Mouse (Mus musculus): ENCODE data around the gene Pmel. TPM values are rescaled to one million over a fixed set of nuclear protein-coding genes. Genes with fewer than 3 reads are reported as not detected.

Pmel gene
- polyA plus RNA-seq, 1 experiment from 2014 or later: 2.0 TPM

DNA sequence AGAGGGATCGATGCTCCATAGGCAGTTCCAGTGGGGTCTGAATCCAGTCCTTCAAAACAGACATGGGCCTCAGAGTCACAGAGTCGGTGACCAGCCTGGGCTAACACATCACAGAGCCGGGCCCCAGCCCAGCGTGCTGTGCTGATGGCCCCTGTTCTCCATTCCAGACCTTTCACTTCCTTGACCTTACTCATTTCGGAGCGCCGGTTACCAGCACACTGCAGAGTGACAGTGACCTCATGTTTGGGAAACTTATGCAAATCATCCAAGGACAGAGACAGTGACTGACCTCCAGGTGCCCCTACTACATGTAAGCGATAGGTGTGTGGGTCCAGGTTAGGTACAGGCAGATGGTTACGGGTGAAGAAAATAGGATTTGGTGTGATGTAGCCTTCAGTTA is 32.8 kb upstream of the Pmel start:
- no peak for DNase-seq (ENCODE audit: low spot score)
- no peak for ATAC-seq (ENCODE audit: low FRiP score, low TSS enrichment)

GRCm38 (mm10) chr10:128673763-128674468 is 30.1 kb upstream of the Pmel start, which contains the start of gene Suox:
TSS of gene Suox (minus strand) at chr10:128674073.
- peak; percentile 89 for DNase-seq (ENCODE audit: low spot score)
- Histone ChIP-seq H3K27ac (replicated peaks) (peak within 1 kb of the TSS; percentile 80), H3K9me3 (ENCODE audit: control insufficient read depth, low read length) (no peaks in the 10 kb centered on the region), H3K4me1 (replicated peaks; ENCODE audit: control insufficient read depth, insufficient read depth) (no peaks in the 10 kb centered on the region), H3K4me3 (ENCODE audit: low read depth, low read length) (peak within 1 kb of the TSS; percentile 67), H3K9ac (ENCODE audit: low read length) (peak within 1 kb of the TSS; percentile 69), H3K27me3 (ENCODE audit: control insufficient read depth, insufficient read depth, low read length) (no peaks in the 10 kb centered on the region), H3K4me2 (replicated peaks; ENCODE audit: low read depth) (peak within 1 kb of the TSS; percentile 83), H3K36me3 (ENCODE audit: control insufficient read depth, insufficient read depth, low read length) (no peaks in the 10 kb centered on the region)
- peak; percentile 88 for ATAC-seq (ENCODE audit: low FRiP score, low TSS enrichment)
- TF ChIP-seq CTCF (IDR thresholded peaks at IDR 0.05; ENCODE audit: low read depth): no peak
- TF ChIP-seq EP300 (optimal IDR thresholded peaks at IDR 0.05): no peak
- under 1% methylated on average over 51 of the region's 60 CpGs for WGBS

More for the DNA sequence above, 32.8 kb upstream of the Pmel start:
- no peak for TF ChIP-seq CTCF (IDR thresholded peaks at IDR 0.05; ENCODE audit: low read depth)
- no peak for TF ChIP-seq EP300 (optimal IDR thresholded peaks at IDR 0.05)
- Histone ChIP-seq H3K4me1 (replicated peaks; ENCODE audit: control insufficient read depth, insufficient read depth) (no peaks in the 10 kb centered on the region), H3K9ac (ENCODE audit: low read length) (no peak overlapping the region), H3K4me3 (ENCODE audit: low read depth, low read length) (no peak overlapping the region), H3K27ac (replicated peaks) (no peak overlapping the region), H3K27me3 (ENCODE audit: control insufficient read depth, insufficient read depth, low read length) (no peaks in the 10 kb centered on the region), H3K36me3 (ENCODE audit: control insufficient read depth, insufficient read depth, low read length) (no peaks in the 10 kb centered on the region), H3K9me3 (ENCODE audit: control insufficient read depth, low read length) (no peaks in the 10 kb centered on the region), H3K4me2 (replicated peaks; ENCODE audit: low read depth) (no peak overlapping the region)
- 91% methylated on average over 9 of the region's 9 CpGs for WGBS

DNA sequence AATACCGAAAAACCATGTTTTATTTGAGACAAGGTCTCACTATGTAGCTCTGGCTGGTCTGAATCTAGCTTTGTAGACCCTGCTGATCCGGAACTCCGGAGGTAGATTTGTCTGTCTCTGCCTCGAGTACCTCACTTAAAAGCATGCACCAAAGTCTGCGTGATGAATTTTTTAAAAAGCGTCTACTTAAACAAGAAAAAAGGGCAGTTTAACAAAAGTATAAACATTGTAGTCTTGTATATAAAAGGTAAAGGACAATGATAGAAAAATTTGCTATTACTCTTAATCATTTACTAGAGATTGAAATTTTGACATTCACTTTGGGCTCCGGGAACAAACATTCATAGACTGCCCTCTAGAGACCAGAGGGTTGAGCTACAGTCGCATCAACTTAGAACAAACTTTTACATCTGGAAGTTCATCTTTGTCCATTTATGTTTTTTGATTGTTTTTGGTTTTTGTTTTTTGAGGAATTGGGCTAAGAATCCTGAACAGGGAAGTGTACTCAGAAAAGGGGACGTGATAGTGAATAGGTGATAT is 29.5 kb upstream of the Pmel start:
- Histone ChIP-seq H3K36me3 (ENCODE audit: control insufficient read depth, insufficient read depth, low read length) (no peaks in the 10 kb centered on the region), H3K4me1 (replicated peaks; ENCODE audit: control insufficient read depth, insufficient read depth) (no peaks in the 10 kb centered on the region), H3K27ac (replicated peaks) (peak overlapping the region; percentile 80), H3K4me3 (ENCODE audit: low read depth, low read length) (peak overlapping the region; percentile 67), H3K4me2 (replicated peaks; ENCODE audit: low read depth) (peak overlapping the region; percentile 83), H3K9ac (ENCODE audit: low read length) (no peak overlapping the region), H3K27me3 (ENCODE audit: control insufficient read depth, insufficient read depth, low read length) (no peaks in the 10 kb centered on the region), H3K9me3 (ENCODE audit: control insufficient read depth, low read length) (no peaks in the 10 kb centered on the region)
- TF ChIP-seq EP300 (optimal IDR thresholded peaks at IDR 0.05) (no peak), CTCF (IDR thresholded peaks at IDR 0.05; ENCODE audit: low read depth) (peak; percentile 82)
- ATAC-seq (ENCODE audit: low FRiP score, low TSS enrichment) (no peak), DNase-seq (ENCODE audit: low spot score) (no peak)
- 1% methylated on average over 9 of the region's 9 CpGs for WGBS

DNA sequence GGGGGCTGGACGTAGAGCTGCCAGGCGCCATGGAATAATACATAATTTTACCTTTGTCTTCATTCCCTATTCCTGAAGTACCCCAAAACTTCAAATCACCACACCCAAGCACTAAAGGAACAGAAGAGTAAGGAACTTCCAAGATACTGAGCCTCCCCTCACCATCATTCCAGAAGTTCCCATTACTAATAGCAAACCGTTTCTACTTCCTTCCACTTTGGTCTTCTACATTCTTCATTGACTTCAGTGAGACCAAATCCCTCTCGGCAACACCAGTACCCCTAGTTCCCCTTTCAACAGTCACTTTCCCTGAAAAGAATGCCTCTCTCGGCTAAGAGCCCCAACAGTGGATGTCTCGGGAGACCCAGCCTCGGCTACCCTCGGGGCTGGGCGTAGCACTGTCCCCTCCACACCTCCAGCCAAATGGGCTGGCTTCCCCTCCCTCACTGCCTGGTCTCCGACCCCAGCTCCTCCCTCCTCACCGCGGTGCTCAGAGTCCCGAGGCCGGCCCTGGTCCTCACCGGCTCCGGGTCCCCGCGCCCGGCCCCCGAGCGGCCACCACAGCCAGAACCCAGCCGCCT is 8.5 kb upstream of the Pmel start:
- Histone ChIP-seq H3K27me3 (ENCODE audit: control insufficient read depth, insufficient read depth, low read length) (no peaks in the 10 kb centered on the region), H3K9ac (ENCODE audit: low read length) (peak overlapping the region; percentile 94), H3K27ac (replicated peaks) (peak overlapping the region; percentile 99), H3K4me1 (replicated peaks; ENCODE audit: control insufficient read depth, insufficient read depth) (no peaks in the 10 kb centered on the region), H3K36me3 (ENCODE audit: control insufficient read depth, insufficient read depth, low read length) (0 out of 2 replicates have a peak, but pooled peaks cover 9% of the 10 kb centered on the region), H3K9me3 (ENCODE audit: control insufficient read depth, low read length) (no peaks in the 10 kb centered on the region), H3K4me2 (replicated peaks; ENCODE audit: low read depth) (peak overlapping the region; percentile 77), H3K4me3 (ENCODE audit: low read depth, low read length) (peak overlapping the region; percentile 92)
- no peak for ATAC-seq (ENCODE audit: low FRiP score, low TSS enrichment)
- DNase-seq (ENCODE audit: low spot score): peak; percentile 47
- TF ChIP-seq CTCF (IDR thresholded peaks at IDR 0.05; ENCODE audit: low read depth) (no peak), EP300 (optimal IDR thresholded peaks at IDR 0.05) (peak; percentile 14)
- WGBS: under 1% methylated on average over 22 of the region's 22 CpGs

DNA sequence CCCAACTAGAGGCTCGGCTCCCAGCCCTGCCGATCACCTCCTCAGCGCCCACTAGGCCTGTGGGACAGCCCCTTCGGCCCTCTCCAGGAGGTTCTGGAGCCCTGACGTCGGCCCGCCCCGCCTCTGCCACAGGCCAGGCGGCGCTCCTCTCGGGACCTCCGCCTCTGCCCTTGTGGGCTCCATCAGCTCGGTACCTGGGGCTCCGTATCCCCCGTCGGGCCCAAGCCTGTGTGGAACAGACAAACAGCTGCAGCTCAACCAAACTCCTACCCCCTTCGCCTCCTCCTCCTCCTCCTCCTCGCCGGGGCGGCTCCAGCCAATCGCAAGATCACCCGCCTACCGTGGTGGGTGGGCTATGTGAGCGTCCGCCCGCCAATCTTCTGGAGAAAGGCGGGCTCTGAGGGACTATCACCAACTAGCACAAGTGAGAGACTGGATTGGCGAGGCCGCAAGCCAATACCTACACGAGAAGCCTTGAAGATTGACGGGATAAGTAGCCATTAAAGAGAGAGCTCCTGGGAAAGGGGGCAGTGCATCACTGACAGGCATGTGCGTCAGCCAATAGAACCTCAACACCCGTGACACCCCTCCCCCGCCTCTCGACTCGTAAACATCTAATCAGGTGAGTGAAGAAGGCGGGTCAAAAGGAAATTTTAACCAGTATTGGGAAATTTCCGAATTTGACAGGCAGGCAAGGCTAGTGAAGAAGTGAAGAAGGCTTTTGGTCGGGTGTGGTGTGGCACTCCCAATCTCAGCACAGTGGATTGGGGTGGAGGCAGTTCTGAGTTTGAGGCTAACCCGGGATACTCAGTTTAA is 7.8 kb upstream of the Pmel start, which contains the start of gene Rab5b:
TSS of gene Rab5b (minus strand) at position 273 of the 816 bp plus-strand sequence.
- Histone ChIP-seq H3K4me3 (ENCODE audit: low read depth, low read length) (peak within 1 kb of the TSS; percentile 92), H3K9me3 (ENCODE audit: control insufficient read depth, low read length) (no peaks in the 10 kb centered on the region), H3K4me2 (replicated peaks; ENCODE audit: low read depth) (peak within 1 kb of the TSS; percentile 77), H3K27ac (replicated peaks) (peak within 1 kb of the TSS; percentile 99), H3K36me3 (ENCODE audit: control insufficient read depth, insufficient read depth, low read length) (0 out of 2 replicates have a peak, but pooled peaks cover 11% of the 10 kb centered on the region), H3K4me1 (replicated peaks; ENCODE audit: control insufficient read depth, insufficient read depth) (no peaks in the 10 kb centered on the region), H3K27me3 (ENCODE audit: control insufficient read depth, insufficient read depth, low read length) (no peaks in the 10 kb centered on the region), H3K9ac (ENCODE audit: low read length) (peak within 1 kb of the TSS; percentile 94)
- ATAC-seq (ENCODE audit: low FRiP score, low TSS enrichment) (peak; percentile 98), DNase-seq (ENCODE audit: low spot score) (peak; percentile 98)
- TF ChIP-seq CTCF (IDR thresholded peaks at IDR 0.05; ENCODE audit: low read depth) (no peak), EP300 (optimal IDR thresholded peaks at IDR 0.05) (peak; percentile 97)
- WGBS: under 1% methylated on average over 36 of the region's 40 CpGs
